Mouse (Mus musculus) C2C12 (cell line): ENCODE results near the gene Polr2l.

Experiments
- CTCF ChIP-seq: IDR thresholded peaks from one replicate; pipeline ENCODE4 v1.5.1; 2011; ENCODE audit not compliant: control insufficient read depth, insufficient read depth, insufficient read length
- MAX ChIP-seq: IDR thresholded peaks from one replicate; pipeline ENCODE4 v1.6.1; 2011; ENCODE audit warnings: mild to moderate bottlenecking, control low read depth
- MYOG ChIP-seq: IDR thresholded peaks from one replicate; pipeline ENCODE4 v1.6.1; 2011; ENCODE audit not compliant: control insufficient read depth, insufficient read length; ENCODE audit errors: extremely low read depth

DNA sequence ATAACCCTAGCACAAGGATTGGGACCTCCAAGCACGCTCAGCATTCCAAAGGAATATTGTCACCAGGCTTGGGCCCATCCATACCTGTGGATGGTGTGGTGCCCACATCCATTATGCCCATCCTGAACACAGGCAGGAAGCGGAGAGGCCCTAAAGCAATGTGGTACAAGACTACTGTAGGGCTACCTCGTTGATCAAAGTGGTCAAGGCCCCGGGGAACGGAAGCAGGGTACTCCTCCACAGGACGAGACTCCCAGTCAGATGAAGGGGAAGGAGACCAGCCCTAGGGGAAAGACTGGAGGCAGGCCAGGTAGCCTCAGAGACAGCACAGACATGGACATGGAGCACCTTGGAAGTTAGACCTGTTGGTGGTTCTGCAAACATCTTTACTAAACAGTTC is 2.2 kb downstream of the Polr2l start:
- TF ChIP-seq MYOG: no peak
- no peak for TF ChIP-seq MAX
- no peak for TF ChIP-seq CTCF
